Mouse (Mus musculus) layer of hippocampus, adult 6 months (tissue): ENCODE results near the gene Lce1j. TPM values are rescaled to one million over a fixed set of nuclear protein-coding genes. Genes with fewer than 3 reads are reported as not detected.

Experiments used
- long read RNA-seq, 2 experiments: library from polyadenylated mRNA; unstranded; transcript quantifications; one replicate each; pipeline ENCODE4 v2.0.0; 2019 to 2020
- polyA plus RNA-seq: library from polyadenylated mRNA; unstranded; fragments of <200 nt; fragmentation: Nextera tagmentation; gene quantifications from 2 replicates; pipeline ENCODE4 v1.2.3, GENCODE M21; 2021

Gene Lce1j
- polyA plus RNA-seq: not detected in 2 replicates
- long read RNA-seq, experiment 1: 0 reads
- long read RNA-seq, experiment 2: 0 reads

GRCm38 (mm10) chr3:92790414-92790813, at the start of gene Lce1j:
TSS of gene Lce1j (minus strand) at chr3:92790514.

DNA sequence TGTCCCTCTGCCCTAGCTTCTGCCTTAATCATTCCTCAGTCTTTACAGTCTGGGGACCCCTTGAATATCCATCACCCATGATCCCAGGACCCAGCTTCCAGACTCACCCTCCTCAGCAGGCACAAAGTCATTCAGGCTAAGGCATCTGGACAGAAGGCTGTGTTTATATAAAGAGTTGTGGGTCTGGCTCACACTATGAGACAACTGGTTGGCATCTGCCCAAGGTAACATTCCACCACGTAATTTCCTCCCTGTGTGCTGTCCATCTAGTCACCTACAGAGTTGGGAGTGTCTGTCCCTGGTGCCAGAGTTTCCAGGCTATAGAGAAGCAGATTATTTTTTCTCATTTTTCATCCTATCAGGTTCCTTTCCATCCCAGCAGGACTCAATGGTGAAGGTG, 36.8 kb upstream of the Lce1j start, which contains the start of gene Kprp:
Gene Kprp (minus strand): TSS at position 140 of the 400 bp plus-strand sequence.

DNA sequence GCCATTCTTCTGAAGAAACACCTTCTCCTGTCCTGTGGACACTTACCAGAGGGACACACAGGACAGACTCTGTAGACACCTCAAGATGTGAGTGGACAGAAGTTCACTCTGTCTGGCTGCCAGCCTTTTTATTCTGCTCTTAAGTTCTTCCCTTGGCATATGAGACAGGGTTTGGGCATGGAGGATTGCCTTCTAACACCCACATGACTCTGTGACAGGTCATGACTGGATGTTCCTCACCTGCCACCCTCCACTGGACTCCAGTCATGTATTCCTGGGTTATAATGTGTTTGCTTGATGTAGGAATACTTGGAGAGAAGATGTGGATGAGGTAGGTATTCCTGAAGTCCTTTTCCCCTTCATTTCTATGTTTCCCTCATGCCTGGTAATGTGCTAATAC, 17.5 kb upstream of the Lce1j start, which contains the start of gene Lce1k:
Gene Lce1k (minus strand): TSS at position 101 of the 400 bp plus-strand sequence.

DNA sequence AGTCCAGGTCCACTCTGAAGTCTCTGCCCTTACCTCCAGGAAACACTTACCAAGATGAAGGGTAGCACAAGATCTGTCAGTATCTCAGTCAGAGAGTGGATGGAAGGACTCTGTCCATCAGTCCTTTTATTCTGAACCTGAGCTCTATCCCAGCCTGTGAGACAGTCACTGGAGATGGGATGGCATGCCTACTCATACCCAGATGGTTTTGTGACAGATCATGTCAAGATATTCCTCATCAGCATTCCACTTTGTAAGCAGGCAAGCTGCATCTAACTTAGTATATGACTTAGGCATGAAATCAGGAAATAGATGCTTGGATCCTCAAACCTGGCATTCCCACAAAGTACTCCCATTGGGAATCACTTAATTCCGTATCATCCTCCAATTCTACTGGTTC, 11.5 kb downstream of the Lce1j start, which contains the start of gene Lce1i:
Gene Lce1i (minus strand): TSS at position 101 of the 400 bp plus-strand sequence.

GRCm38 (mm10) chr3:92764965-92765364, 25.3 kb downstream of the Lce1j start, which contains the start of gene Lce1h:
TSS of gene Lce1h (minus strand) at chr3:92765065.

GRCm38 (mm10) chr3:92752238-92752637, 38.1 kb downstream of the Lce1j start, which contains the start of gene Lce1g:
TSS of gene Lce1g (minus strand) at chr3:92752338.

DNA sequence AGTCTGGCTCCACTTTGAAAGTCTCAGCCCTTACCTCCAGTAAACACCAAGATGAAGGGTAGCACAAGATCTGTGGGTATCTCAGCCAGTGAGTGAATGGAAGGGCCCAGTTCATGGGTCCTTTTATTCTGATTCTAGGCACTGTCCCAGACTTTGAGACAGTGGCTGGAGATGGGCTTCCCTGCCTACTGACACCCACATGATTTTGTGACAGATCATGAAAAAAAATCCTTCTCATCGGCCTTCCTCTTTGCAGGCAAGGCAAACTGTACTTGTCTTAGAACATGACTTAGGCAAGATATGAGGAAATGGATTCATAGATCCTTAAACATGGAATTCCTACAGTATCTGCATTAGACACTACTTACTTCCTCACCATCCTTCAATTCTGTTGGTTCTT, 51.3 kb downstream of the Lce1j start, which contains the start of gene Gm38119:
Gene Gm38119 (minus strand): TSS at position 101 of the 400 bp plus-strand sequence.

Other genes starting within 250 kb of the Lce1j start
- gene Ivl, start 216.8 kb downstream of the Lce1j start, polyA plus RNA-seq: not detected in 2 replicates
- not detected in 2 replicates for gene Smcp, start 201.5 kb downstream of the Lce1j start, polyA plus RNA-seq
- gene 2210017I01Rik, start 183.0 kb downstream of the Lce1j start, polyA plus RNA-seq: not detected in 2 replicates
- gene Lce6a, start 168.9 kb downstream of the Lce1j start, polyA plus RNA-seq: not detected in 2 replicates
- not detected in 2 replicates for gene Lce1a1, start 142.2 kb downstream of the Lce1j start, polyA plus RNA-seq
- gene Lce1b, start 133.6 kb downstream of the Lce1j start, polyA plus RNA-seq: not detected in 2 replicates
- gene Lce1a2, start 120.2 kb downstream of the Lce1j start, polyA plus RNA-seq: not detected in 2 replicates
- not detected in 2 replicates for gene Lce1c, start 111.3 kb downstream of the Lce1j start, polyA plus RNA-seq
- gene Lce1d, start 103.3 kb downstream of the Lce1j start, polyA plus RNA-seq: not detected in 2 replicates
- not detected in 2 replicates for gene Lce1e, start 81.4 kb downstream of the Lce1j start, polyA plus RNA-seq
- gene Lce1f, start 70.2 kb downstream of the Lce1j start, polyA plus RNA-seq: not detected in 2 replicates
- not detected in 2 replicates for gene Gm38119, start 51.4 kb downstream of the Lce1j start, polyA plus RNA-seq
- gene Lce1g, start 38.2 kb downstream of the Lce1j start, polyA plus RNA-seq: not detected in 2 replicates
- gene Lce1h, start 25.4 kb downstream of the Lce1j start, polyA plus RNA-seq: not detected in 2 replicates
- not detected in 2 replicates for gene Lce1i, start 11.6 kb downstream of the Lce1j start, polyA plus RNA-seq
- gene Lce1k, start 17.4 kb upstream of the Lce1j start, polyA plus RNA-seq: not detected in 2 replicates
- gene Kprp, start 36.7 kb upstream of the Lce1j start, polyA plus RNA-seq: not detected in 2 replicates
- not detected in 2 replicates for gene Lce1l, start 60.8 kb upstream of the Lce1j start, polyA plus RNA-seq
- not detected in 2 replicates for gene 2310050C09Rik, start 79.7 kb upstream of the Lce1j start, polyA plus RNA-seq
- gene Lce3a, start 135.7 kb upstream of the Lce1j start, polyA plus RNA-seq: not detected in 2 replicates
- not detected in 2 replicates for gene Lce3b, start 142.5 kb upstream of the Lce1j start, polyA plus RNA-seq
- gene Lce3c, start 154.0 kb upstream of the Lce1j start, polyA plus RNA-seq: not detected in 2 replicates
- gene Lce3d, start 166.9 kb upstream of the Lce1j start, polyA plus RNA-seq: not detected in 2 replicates
- not detected in 2 replicates for gene Lce3e, start 176.5 kb upstream of the Lce1j start, polyA plus RNA-seq
- not detected in 2 replicates for gene Lce3f, start 201.7 kb upstream of the Lce1j start, polyA plus RNA-seq
- gene Crct1, start 225.2 kb upstream of the Lce1j start, polyA plus RNA-seq: not detected in 2 replicates
- not detected in 2 replicates for gene Lce1m, start 228.5 kb upstream of the Lce1j start, polyA plus RNA-seq